Mouse (Mus musculus) kidney, adult 2 months (tissue): ENCODE results near the gene Nsun6. TPM values are rescaled to one million over a fixed set of nuclear protein-coding genes. Genes with fewer than 3 reads are reported as not detected.
A peak's percentile ranks its signal among the peaks of the same experiment; 100 is the strongest.

Experiments used
- DNase-seq: peaks from one replicate; pipeline ENCODE4 v3.0.0; 2021
- H3K27ac ChIP-seq: fragments of 200-500 bp; 2 replicates; pipeline ENCODE4 v1.5.1; 2012; ENCODE audit warnings: low read depth, low read length, control low read depth, inconsistent platforms; ENCODE audit not compliant: insufficient read depth
- H3K27me3 ChIP-seq: fragments of 200-500 bp; replicated peaks from 2 replicates; pipeline ENCODE4 v1.6.1; 2012; ENCODE audit warnings: mild to moderate bottlenecking, moderate library complexity, low read length, inconsistent platforms; ENCODE audit not compliant: control insufficient read depth, insufficient read depth
- H3K36me3 ChIP-seq: fragments of 200-500 bp; 2 replicates; pipeline ENCODE4 v1.6.1; 2012; ENCODE audit warnings: mild to moderate bottlenecking, moderate library complexity, low read length, inconsistent platforms; ENCODE audit not compliant: control insufficient read depth, insufficient read depth
- H3K4me1 ChIP-seq: fragments of 200-500 bp; 2 replicates; pipeline ENCODE4 v1.6.1; 2011; ENCODE audit warnings: low read length; ENCODE audit not compliant: control insufficient read depth, insufficient read depth
- H3K4me3 ChIP-seq: fragments of 200-500 bp; 2 replicates; pipeline ENCODE4 v1.5.1; 2011; ENCODE audit warnings: mild to moderate bottlenecking, low read depth, low read length, control low read depth; ENCODE audit not compliant: insufficient read depth
- CTCF ChIP-seq: fragments of 200-500 bp; conservative IDR thresholded peaks from 2 replicates; pipeline ENCODE4 v1.5.1; 2011; ENCODE audit warnings: low read depth, mild to moderate bottlenecking, control low read depth, low read length, moderate library complexity, mixed read lengths; ENCODE audit not compliant: insufficient read depth, insufficient read length
- POLR2A ChIP-seq: fragments of 200-500 bp; IDR thresholded peaks from one replicate; pipeline ENCODE4 v1.6.1; 2011; ENCODE audit warnings: low read depth, low read length, control low read depth
- WGBS: fragments of 180-500 bp; shearing (Covaris S2); methylation state at CpG from one replicate; pipeline ENCODE4 v1.1.7; 2018; 5-methylcytosine and 5-hydroxymethylcytosine counted together
- polyA plus RNA-seq: library from polyadenylated mRNA; depleted of rRNA; stranded (reverse); fragments of >200 nt; gene quantifications from 2 replicates; pipeline ENCODE4 v1.2.3, GENCODE M21; 2012; rRNA removed

Gene Nsun6
- polyA plus RNA-seq, result 1.4 and 3.8 TPM in 2 replicates

DNA sequence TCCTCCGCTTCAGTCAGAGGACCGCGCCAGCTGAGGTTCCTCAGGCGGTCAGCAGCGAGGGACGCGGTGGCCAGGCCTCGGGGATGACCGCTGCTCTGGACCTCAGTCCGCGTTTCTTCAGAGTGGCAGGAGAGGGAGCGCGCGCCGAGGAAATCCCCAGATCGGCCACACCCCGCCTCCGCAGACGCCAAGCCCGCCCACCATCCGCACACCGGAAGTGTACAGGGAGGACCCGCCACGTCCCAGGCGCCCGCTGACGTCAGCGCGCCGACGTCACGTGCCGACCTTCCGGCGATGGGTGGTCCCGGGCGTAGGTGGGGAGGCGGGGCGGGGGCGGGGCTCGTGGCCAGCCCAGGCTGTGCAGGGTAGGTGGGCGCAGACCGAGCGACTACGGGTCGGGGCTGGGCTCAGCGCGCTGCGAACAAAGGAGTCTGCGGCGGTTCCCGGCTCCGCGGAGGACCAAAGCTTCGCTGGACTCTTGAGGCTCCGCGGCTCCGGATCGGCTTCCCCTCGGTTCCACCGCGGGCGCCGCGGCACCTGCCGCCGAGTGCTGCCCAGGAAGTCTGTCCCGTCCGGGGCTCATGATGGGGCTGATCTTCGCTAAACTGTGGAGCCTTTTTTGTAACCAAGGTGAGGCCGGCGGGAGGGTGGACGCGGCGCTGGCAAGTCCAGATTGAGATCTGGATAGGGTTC is at the start of gene Nsun6:
TSS of gene Nsun6 (minus strand) at position 125 of the 693 bp plus-strand sequence.
- DNase-seq, result peak; percentile 99
- peak within 1 kb of the TSS; percentile 99 for H3K27ac ChIP-seq
- TF ChIP-seq POLR2A (peak; percentile 88), CTCF (peak; percentile 43)
- peak within 1 kb of the TSS; percentile 93 for H3K4me3 ChIP-seq
- no peaks in the 10 kb centered on the region for H3K36me3 ChIP-seq
- no peaks in the 10 kb centered on the region for H3K27me3 ChIP-seq
- H3K4me1 ChIP-seq, result peaks cover 7% of the 10 kb centered on the region; the same call in 1 of the 2 replicates
- under 1% methylated on average over 75 of the region's 75 CpGs for WGBS

DNA sequence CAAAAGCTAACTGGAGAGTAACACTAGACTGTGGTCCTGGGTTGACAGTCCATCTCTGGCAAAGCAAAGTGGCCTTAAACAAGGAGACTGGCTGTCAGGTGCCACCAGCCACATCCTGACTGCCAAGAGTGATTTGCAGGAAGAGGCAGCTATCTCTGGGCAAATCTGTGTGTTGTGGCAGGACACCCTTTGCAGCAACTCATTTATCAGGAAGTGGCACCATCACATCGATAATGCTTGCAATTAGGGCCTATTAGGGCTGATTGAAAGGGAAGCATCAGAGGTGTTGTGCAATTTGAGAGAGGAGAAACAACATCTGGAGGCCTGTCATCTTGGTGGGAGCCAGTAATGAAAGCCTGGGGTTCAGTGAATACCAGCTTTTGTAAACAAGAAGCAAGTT is 49.5 kb upstream of the Nsun6 start:
- H3K4me1 ChIP-seq, result no peaks in the 10 kb centered on the region

GRCm38 (mm10) chr2:15096514-15097090 is 41.7 kb upstream of the Nsun6 start:
- Histone ChIP-seq H3K36me3 (no peaks in the 10 kb centered on the region), H3K4me1 (no peaks in the 10 kb centered on the region), H3K27ac (no peak overlapping the region), H3K27me3 (no peaks in the 10 kb centered on the region), H3K4me3 (no peak overlapping the region)
- TF ChIP-seq POLR2A (no peak), CTCF (no peak)
- peak; percentile 5 for DNase-seq
- WGBS, result 46% methylated on average over 3 of the region's 3 CpGs

More for the DNA sequence above, 49.5 kb upstream of the Nsun6 start:
- H3K4me3 ChIP-seq, result no peak overlapping the region
- H3K27me3 ChIP-seq, result no peaks in the 10 kb centered on the region
- TF ChIP-seq POLR2A (no peak), CTCF (no peak)
- DNase-seq, result no peak
- H3K27ac ChIP-seq, result no peak overlapping the region
- 29% methylated on average over 1 of the region's 1 CpGs for WGBS
- no peaks in the 10 kb centered on the region for H3K36me3 ChIP-seq

GRCm38 (mm10) chr2:15087308-15087707 is 32.4 kb upstream of the Nsun6 start:
- TF ChIP-seq POLR2A (no peak), CTCF (no peak)
- Histone ChIP-seq H3K27ac (no peak overlapping the region), H3K36me3 (no peaks in the 10 kb centered on the region), H3K4me1 (no peaks in the 10 kb centered on the region), H3K27me3 (no peaks in the 10 kb centered on the region), H3K4me3 (no peak overlapping the region)
- WGBS, result 79% methylated on average over 1 of the region's 1 CpGs
- no peak for DNase-seq

GRCm38 (mm10) chr2:15083702-15084101 is 28.8 kb upstream of the Nsun6 start:
- no peaks in the 10 kb centered on the region for H3K4me1 ChIP-seq
- no peak overlapping the region for H3K4me3 ChIP-seq
- DNase-seq, result no peak
- WGBS, result 99% methylated on average over 2 of the region's 2 CpGs
- no peak overlapping the region for H3K27ac ChIP-seq
- TF ChIP-seq POLR2A (no peak), CTCF (no peak)
- H3K36me3 ChIP-seq, result peaks cover 2% of the 10 kb centered on the region
- no peaks in the 10 kb centered on the region for H3K27me3 ChIP-seq

DNA sequence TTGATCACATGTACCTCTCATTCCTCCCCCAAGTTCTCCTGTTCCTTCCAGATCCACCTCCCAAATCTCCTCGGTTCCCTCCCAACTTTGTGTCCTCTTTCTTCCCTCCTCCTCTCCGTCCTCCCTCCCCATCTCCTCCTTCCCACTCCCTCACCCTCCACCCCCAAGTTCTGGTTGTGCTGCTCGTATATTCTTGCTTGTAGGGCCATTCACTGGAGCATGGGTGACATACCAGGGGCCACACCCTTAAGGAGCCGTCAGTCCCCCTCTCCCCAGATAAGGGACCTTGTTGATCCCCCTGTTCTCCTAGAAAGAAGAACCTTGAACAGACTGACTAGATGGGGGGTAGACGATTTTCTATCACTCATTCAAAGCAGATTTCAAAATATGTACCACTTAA is 12.2 kb upstream of the Nsun6 start:
- Histone ChIP-seq H3K4me1 (peaks cover 11% of the 10 kb centered on the region), H3K36me3 (peaks cover 3% of the 10 kb centered on the region; the same call in 1 of the 2 replicates), H3K27ac (no peak overlapping the region), H3K27me3 (no peaks in the 10 kb centered on the region), H3K4me3 (no peak overlapping the region)
- WGBS, result 82% methylated on average over 5 of the region's 5 CpGs
- TF ChIP-seq POLR2A (no peak), CTCF (no peak)
- no peak for DNase-seq

GRCm38 (mm10) chr2:15065447-15065846 is 10.6 kb upstream of the Nsun6 start:
- peaks cover 11% of the 10 kb centered on the region for H3K4me1 ChIP-seq
- no peak for TF ChIP-seq CTCF
- no peak for TF ChIP-seq POLR2A
- H3K36me3 ChIP-seq, result no peaks in the 10 kb centered on the region; the same call in 1 of the 2 replicates
- no peaks in the 10 kb centered on the region for H3K27me3 ChIP-seq
- WGBS, result 69% methylated on average over 2 of the region's 2 CpGs
- H3K27ac ChIP-seq, result no peak overlapping the region
- no peak overlapping the region for H3K4me3 ChIP-seq
- no peak for DNase-seq
